Mouse (Mus musculus) embryonic facial prominence, embryonic 15.5 days (tissue): ENCODE results near the gene Cbl. TPM values are rescaled to one million over a fixed set of nuclear protein-coding genes. Genes with fewer than 3 reads are reported as not detected.
"Not testable (repeated sequence)": the region's sequence is repeated elsewhere in the genome, so short reads cannot be mapped to it uniquely, and the experiment has no call there.

Experiments
- ATAC-seq: fragments of 200-750 bp; cut with Nextera tagmentation; 2 replicates; pipeline ENCODE4 v1.8.0; 2017; ENCODE audit warnings: low read depth, moderate TSS enrichment; ENCODE audit not compliant: insufficient number of reproducible peaks, low FRiP score, low TSS enrichment
- H3K27ac ChIP-seq: fragments of 300-500 bp; sonication (generic); replicated peaks from 2 replicates; pipeline ENCODE4 v1.5.1; 2015; ENCODE audit warnings: mild to moderate bottlenecking, inconsistent platforms
- H3K27me3 ChIP-seq: fragments of 300-500 bp; sonication (generic); 2 replicates; pipeline ENCODE4 v1.6.1; 2015; ENCODE audit warnings: inconsistent platforms
- H3K36me3 ChIP-seq: fragments of 300-500 bp; sonication (generic); 2 replicates; pipeline ENCODE4 v1.6.1; 2015; ENCODE audit warnings: mild to moderate bottlenecking, inconsistent platforms
- H3K4me1 ChIP-seq: fragments of 300-500 bp; sonication (generic); 2 replicates; pipeline ENCODE4 v1.6.1; 2015; ENCODE audit warnings: inconsistent platforms
- H3K4me2 ChIP-seq: fragments of 300-500 bp; sonication (generic); replicated peaks from 2 replicates; pipeline ENCODE4 v1.6.1; 2015; ENCODE audit warnings: mild to moderate bottlenecking, inconsistent platforms
- H3K4me3 ChIP-seq: fragments of 300-500 bp; sonication (generic); replicated peaks from 2 replicates; pipeline ENCODE4 v1.5.1; 2015; ENCODE audit warnings: mild to moderate bottlenecking, inconsistent platforms
- H3K9ac ChIP-seq: fragments of 300-500 bp; sonication (generic); 2 replicates; pipeline ENCODE4 v1.6.1; 2015; ENCODE audit warnings: inconsistent platforms
- H3K9me3 ChIP-seq: fragments of 300-500 bp; sonication (generic); replicated peaks from 2 replicates; pipeline ENCODE4 v1.6.1; 2016; ENCODE audit warnings: inconsistent platforms
- WGBS: fragments of 180-500 bp; shearing (Covaris S2); methylation state at CpG from one replicate; pipeline ENCODE4 v1.1.7; 2015; 5-methylcytosine and 5-hydroxymethylcytosine counted together
- polyA plus RNA-seq: library from polyadenylated mRNA; unstranded; fragments of >200 nt; fragmentation: Nextera tagmentation; extraction: Ambion mirVana; gene quantifications from 2 replicates; pipeline ENCODE4 v1.2.1, GENCODE M21; 2015

Gene Cbl
- polyA plus RNA-seq, 1 experiment from 2014 or later, result 17.7 TPM

- Histone ChIP-seq H3K4me2 (no peak overlapping the region), H3K9ac (no peak overlapping the region), H3K9me3 (no peaks in the 10 kb centered on the region), H3K4me3 (no peak overlapping the region), H3K4me1 (peaks cover 23% of the 10 kb centered on the region), H3K27ac (no peak overlapping the region), H3K36me3 (no peaks in the 10 kb centered on the region), H3K27me3 (no peaks in the 10 kb centered on the region)
- ATAC-seq, result no peak
- 79% methylated on average over 2 of the region's 2 CpGs for WGBS
Measured at GRCm38 (mm10) chr9:44114453-44114852, 119.4 kb downstream of the Cbl start.

GRCm38 (mm10) chr9:44113105-44113789 lies 120.6 kb downstream of the Cbl start, which contains the start of the genes Gm49380 and Rnf26:
Gene Gm49380, minus strand, starts transcription at chr9:44113500.
Gene Rnf26, minus strand, starts transcription at chr9:44113517.
- under 1% methylated on average over 51 of the region's 51 CpGs for WGBS
- ATAC-seq, result peak; percentile 94
- peak within 1 kb of the TSS; percentile 79 for H3K27ac ChIP-seq
- H3K4me3 ChIP-seq, result peak within 1 kb of the TSS; percentile 79
- peaks cover 35% of the 10 kb centered on the region for H3K4me1 ChIP-seq
- no peaks in the 10 kb centered on the region for H3K27me3 ChIP-seq
- peak within 1 kb of the TSS; percentile 52 for H3K4me2 ChIP-seq
- H3K9me3 ChIP-seq, result no peaks in the 10 kb centered on the region
- peak within 1 kb of the TSS; percentile 71 for H3K9ac ChIP-seq
- 0 out of 2 replicates have a peak, but pooled peaks cover 5% of the 10 kb centered on the region for H3K36me3 ChIP-seq

GRCm38 (mm10) chr9:44111909-44112308 lies 121.9 kb downstream of the Cbl start:
- H3K27me3 ChIP-seq, H3K27ac ChIP-seq, H3K9ac ChIP-seq, ATAC-seq, H3K9me3 ChIP-seq, H3K36me3 ChIP-seq: not testable (repeated sequence)
- Histone ChIP-seq H3K4me2 (peak overlapping the region; percentile 52), H3K4me1 (peaks cover 49% of the 10 kb centered on the region), H3K4me3 (peak overlapping the region; percentile 79; the same call in 1 of the 2 replicates)
- 49% methylated on average over 10 of the region's 12 CpGs for whole genome bisulfite sequencing

GRCm38 (mm10) chr9:44109360-44110095 lies 124.3 kb downstream of the Cbl start:
- Histone ChIP-seq H3K4me2 (peak overlapping the region; percentile 40), H3K4me1 (peaks cover 55% of the 10 kb centered on the region), H3K4me3 (peak overlapping the region; percentile 21), H3K27ac (no peak overlapping the region), H3K9ac (0 out of 2 replicates have a peak overlapping the region, but pooled peaks have one; percentile 2), H3K36me3 (peaks cover 9% of the 10 kb centered on the region), H3K27me3 (no peaks in the 10 kb centered on the region), H3K9me3 (no peaks in the 10 kb centered on the region)
- no peak for ATAC-seq
- 20% methylated on average over 9 of the region's 9 CpGs for WGBS

- Histone ChIP-seq H3K36me3 (peaks cover 9% of the 10 kb centered on the region), H3K9me3 (no peaks in the 10 kb centered on the region), H3K4me2 (peak overlapping the region; percentile 40), H3K4me1 (peaks cover 52% of the 10 kb centered on the region), H3K27ac (no peak overlapping the region; the same call in 1 of the 2 replicates), H3K4me3 (peak overlapping the region; percentile 20; the same call in 1 of the 2 replicates), H3K27me3 (no peaks in the 10 kb centered on the region), H3K9ac (no peak overlapping the region)
- ATAC-seq, result no peak
- 76% methylated on average over 31 of the region's 31 CpGs for WGBS
Measured at GRCm38 (mm10) chr9:44108269-44109055, 125.4 kb downstream of the Cbl start.

- H3K9ac ChIP-seq, result no peak overlapping the region
- H3K27me3 ChIP-seq, result no peaks in the 10 kb centered on the region
- 42% methylated on average over 25 of the region's 25 CpGs for WGBS
- no peak; the same call in 1 of the 2 replicates for ATAC-seq
- H3K9me3 ChIP-seq, result no peaks in the 10 kb centered on the region
- peak overlapping the region; percentile 35 for H3K4me2 ChIP-seq
- peak overlapping the region; percentile 84 for H3K27ac ChIP-seq
- H3K4me1 ChIP-seq, result peaks cover 52% of the 10 kb centered on the region
- H3K36me3 ChIP-seq, result peaks cover 9% of the 10 kb centered on the region
- peak overlapping the region; percentile 20 for H3K4me3 ChIP-seq
Measured at GRCm38 (mm10) chr9:44107557-44108179, 126.2 kb downstream of the Cbl start.

GRCm38 (mm10) chr9:44107110-44107509 lies 126.7 kb downstream of the Cbl start, which contains the start of gene C1qtnf5:
Gene C1qtnf5, plus strand, starts transcription at chr9:44107245.
- Histone ChIP-seq H3K9me3 (no peaks in the 10 kb centered on the region), H3K36me3 (peaks cover 9% of the 10 kb centered on the region), H3K4me1 (peaks cover 50% of the 10 kb centered on the region), H3K4me3 (peak within 1 kb of the TSS; percentile 20), H3K4me2 (peak within 1 kb of the TSS; percentile 35), H3K9ac (no peak within 1 kb of the TSS), H3K27ac (peak within 1 kb of the TSS; percentile 84), H3K27me3 (no peaks in the 10 kb centered on the region)
- ATAC-seq, result peak; percentile 52
- 24% methylated on average over 8 of the region's 8 CpGs for WGBS

GRCm38 (mm10) chr9:44106596-44106995 lies 127.3 kb downstream of the Cbl start:
- WGBS, result 66% methylated on average over 4 of the region's 4 CpGs
- Histone ChIP-seq H3K9ac (no peak overlapping the region), H3K4me2 (peak overlapping the region; percentile 35; the same call in 1 of the 2 replicates), H3K27ac (peak overlapping the region; percentile 84), H3K36me3 (peaks cover 10% of the 10 kb centered on the region), H3K4me3 (no peak overlapping the region), H3K9me3 (no peaks in the 10 kb centered on the region), H3K27me3 (no peaks in the 10 kb centered on the region), H3K4me1 (peaks cover 45% of the 10 kb centered on the region)
- ATAC-seq, result no peak

- H3K9me3 ChIP-seq, result no peaks in the 10 kb centered on the region
- ATAC-seq, result no peak
- no peak overlapping the region for H3K27ac ChIP-seq
- H3K4me1 ChIP-seq, result peaks cover 44% of the 10 kb centered on the region
- H3K27me3 ChIP-seq, result no peaks in the 10 kb centered on the region
- H3K4me2 ChIP-seq, result no peak overlapping the region
- WGBS, result 89% methylated on average over 7 of the region's 7 CpGs
- no peak overlapping the region for H3K9ac ChIP-seq
- no peak overlapping the region for H3K4me3 ChIP-seq
- H3K36me3 ChIP-seq, result peaks cover 12% of the 10 kb centered on the region
Measured at GRCm38 (mm10) chr9:44106182-44106581, 127.7 kb downstream of the Cbl start.

GRCm38 (mm10) chr9:44105781-44106180 lies 128.1 kb downstream of the Cbl start:
- WGBS, result 85% methylated on average over 10 of the region's 10 CpGs
- Histone ChIP-seq H3K36me3 (peaks cover 12% of the 10 kb centered on the region), H3K27me3 (no peaks in the 10 kb centered on the region), H3K27ac (no peak overlapping the region), H3K9me3 (no peaks in the 10 kb centered on the region), H3K4me2 (no peak overlapping the region), H3K9ac (no peak overlapping the region), H3K4me1 (peaks cover 44% of the 10 kb centered on the region), H3K4me3 (no peak overlapping the region)
- ATAC-seq, result no peak
